Mouse (Mus musculus) adrenal gland, adult 8-10 months (tissue): ENCODE results near the gene Snx17. TPM values are rescaled to one million over a fixed set of nuclear protein-coding genes. Genes with fewer than 3 reads are reported as not detected.

Experiments used
- DNase-seq: peaks from one replicate; pipeline ENCODE4 v3.0.0; 2022
- total RNA-seq, 4 experiments: library from RNA; stranded (reverse); gene quantifications; 2 replicates each; pipeline ENCODE4 v1.2.4; 2022

Snx17 gene
- total RNA-seq: 100 to 1,000 TPM; 109 to 135 (median 126) TPM

DNA sequence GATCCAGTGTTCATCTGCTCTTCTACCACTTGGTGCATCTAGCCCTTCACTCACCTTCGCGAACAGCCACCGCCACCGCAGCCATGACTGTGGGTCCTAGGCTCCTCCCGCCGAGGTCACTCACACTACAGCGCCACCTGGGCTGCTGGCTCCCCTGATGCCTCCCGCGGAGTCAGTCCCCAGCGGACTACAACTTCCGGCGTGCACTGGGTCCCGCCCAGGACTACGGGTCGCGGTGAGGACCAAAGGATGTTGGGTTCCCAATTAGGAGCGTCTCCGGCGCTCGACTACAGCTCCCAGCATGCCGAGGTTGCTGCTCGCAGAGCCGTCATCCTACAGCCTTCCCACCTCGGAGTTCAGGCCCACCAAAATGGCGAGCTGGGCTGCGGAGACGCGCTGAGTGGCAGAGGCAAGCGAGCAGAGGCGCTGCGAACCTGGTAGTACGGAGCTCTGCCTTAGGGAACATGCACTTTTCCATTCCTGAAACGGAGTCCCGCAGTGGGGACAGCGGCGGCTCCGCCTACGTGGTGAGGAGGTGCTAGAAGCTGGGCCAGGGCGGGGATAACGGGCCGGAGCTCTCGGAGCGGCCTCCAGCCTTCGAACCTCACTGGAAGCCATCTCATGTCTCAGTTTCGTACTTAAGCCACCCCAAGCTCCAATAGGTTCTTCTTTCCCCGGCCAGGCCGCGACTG, at the start of gene Snx17, which contains the start of gene Eif2b4:
Gene Snx17, plus strand, starts transcription at position 289 of the 692 bp plus-strand sequence.
Gene Eif2b4, minus strand, starts transcription at position 492 of the 692 bp plus-strand sequence.
- DNase-seq: peak; percentile 99

DNA sequence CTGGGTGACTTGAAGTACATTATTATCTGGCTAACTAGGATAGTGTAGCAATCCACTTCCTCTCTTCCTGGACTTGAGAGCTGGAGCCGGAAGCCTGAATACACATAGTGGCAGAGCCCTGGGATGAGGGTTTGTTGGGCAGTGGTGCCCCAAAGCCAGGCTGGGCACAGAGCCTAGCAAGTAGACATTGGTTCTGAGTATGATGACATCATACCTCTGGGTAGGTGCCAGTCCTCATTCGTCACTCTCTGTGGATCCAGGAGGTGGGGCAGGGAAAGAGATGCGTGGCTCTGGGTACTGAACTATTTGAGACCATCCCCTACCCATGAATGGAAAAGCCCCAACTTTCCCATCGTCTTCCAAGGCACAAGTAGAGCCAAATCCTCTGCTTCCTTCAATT, 43.2 kb upstream of the Snx17 start:
- peak; percentile 20 for DNase-seq

DNA sequence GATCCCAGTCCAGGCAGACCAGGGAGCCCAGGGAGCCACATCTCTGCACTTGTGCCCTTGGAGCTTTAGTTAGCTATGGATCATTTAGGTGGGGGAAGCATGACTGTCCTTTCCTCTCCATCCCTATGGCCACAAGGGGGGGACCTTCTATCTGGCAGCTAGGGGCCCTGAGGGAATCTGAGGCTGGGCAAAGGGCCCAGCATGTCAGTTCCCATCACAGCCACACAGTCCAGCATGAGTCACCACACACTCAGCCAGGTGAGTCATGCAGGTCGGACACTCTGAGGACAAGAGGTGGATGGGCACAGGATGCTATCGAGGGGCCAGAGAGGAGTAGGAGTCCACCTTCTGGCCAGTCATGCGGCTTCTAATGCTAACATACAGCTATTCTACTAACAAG, 41.3 kb upstream of the Snx17 start:
- peak; percentile 15 for DNase-seq

DNA sequence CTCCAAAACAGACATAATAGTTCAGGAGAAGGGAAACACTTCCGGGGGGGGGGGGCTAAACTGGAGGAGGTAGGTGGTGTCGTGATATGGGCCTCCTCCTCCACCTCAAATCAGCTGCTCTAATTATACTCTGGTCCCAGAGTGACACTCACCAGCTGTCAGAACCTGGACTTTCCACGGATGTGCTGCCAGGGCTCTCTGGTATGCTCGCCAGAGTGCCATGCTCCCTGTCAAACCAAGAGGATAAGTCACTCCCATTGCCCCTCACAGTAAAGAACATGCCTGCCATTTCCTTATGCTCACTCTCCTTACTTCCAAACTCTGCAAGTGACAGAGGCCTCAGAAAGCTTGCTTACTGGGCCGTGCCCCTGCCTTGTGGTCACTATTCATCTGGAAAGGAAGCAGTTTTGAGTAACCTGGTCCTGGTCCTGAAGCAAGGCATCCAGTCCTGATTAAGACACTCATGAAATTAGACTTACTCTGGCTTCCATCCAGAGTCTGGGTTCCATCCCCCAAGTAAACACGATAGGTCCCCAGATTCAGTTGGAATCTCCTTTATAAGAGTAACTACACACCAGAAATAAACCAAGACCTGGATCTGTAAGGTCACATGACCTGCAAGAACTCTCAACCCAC, 39.4 kb upstream of the Snx17 start:
- no peak for DNase-seq

DNA sequence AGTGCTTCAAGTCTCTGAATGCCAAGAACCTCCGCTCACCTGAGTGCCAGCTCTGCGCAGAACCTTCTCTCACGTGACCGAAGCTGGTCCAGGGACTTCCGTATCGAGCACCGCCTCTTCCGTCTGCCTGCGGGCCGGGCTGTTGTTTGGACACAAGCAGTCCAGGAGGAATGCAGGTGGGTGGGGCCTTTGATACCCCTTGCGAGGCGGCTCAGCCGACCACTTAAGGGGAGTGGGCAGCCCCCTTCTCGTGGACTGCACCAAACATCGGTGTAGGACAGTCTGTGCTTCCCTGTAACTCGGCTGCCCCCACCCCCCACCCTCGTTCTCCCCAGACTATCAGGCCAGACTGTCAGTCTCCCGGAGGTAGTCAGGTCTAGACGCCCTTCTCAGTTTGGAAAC, 38.9 kb upstream of the Snx17 start, which contains the start of gene Mpv17:
Gene Mpv17, minus strand, starts transcription at position 100 of the 402 bp plus-strand sequence.
- peak; percentile 78 for DNase-seq

DNA sequence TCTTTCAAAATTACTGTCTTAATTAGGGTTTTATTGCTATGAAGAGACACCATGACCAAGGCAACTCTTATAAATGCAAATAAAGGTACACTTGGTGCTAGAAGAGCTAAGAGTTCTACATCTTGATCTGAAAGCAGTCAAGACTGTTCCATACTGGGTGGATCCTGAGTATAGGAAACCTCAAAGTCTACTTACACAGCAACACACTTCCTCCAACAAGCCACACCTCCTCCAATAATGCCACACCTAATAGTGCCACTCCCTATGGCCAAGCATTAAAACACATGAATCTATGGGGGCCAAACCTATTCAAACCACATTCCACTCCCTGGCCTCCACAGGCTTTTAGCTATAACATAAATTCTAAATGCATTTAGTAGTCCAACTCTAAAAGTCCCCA, 30.6 kb upstream of the Snx17 start:
- no peak for DNase-seq

DNA sequence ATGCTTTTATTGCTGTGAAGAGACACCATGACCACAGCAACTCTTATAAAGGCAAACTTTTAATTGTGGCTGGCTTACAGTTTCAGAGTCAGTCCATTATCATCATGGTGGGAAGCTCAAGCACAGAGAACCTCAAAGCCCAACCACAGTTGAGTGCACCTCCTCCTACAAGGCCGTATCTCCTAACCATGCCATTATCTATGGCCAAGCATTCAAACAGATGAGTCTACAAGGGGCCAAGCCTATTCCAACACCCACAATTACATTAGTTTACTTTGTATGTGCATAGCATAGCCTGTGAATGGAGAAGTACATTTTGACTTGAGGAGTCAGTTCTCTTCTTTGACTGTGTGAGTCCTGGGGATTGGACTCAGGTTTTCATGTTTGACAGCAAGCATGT, 28.1 kb upstream of the Snx17 start:
- DNase-seq: no peak

DNA sequence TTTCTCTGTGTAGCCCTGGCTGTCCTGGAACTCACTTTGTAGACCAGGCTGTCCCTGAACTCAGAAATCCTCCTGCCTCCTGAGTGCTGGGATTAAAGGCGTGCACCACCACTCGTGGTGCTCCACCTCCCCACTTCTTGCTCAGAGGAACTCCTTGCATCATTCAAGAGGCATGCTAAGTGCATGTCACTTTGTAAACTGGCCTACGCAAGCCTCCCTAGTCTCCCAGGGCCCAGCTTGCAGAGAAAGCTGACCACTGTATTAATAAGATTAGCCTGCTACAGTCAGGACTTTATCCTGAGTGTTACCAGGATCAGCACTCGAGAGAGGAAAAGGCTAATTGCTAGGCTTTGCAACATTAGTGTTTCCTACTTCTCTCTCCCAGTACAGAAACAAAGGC, 24.4 kb upstream of the Snx17 start:
- DNase-seq: no peak

DNA sequence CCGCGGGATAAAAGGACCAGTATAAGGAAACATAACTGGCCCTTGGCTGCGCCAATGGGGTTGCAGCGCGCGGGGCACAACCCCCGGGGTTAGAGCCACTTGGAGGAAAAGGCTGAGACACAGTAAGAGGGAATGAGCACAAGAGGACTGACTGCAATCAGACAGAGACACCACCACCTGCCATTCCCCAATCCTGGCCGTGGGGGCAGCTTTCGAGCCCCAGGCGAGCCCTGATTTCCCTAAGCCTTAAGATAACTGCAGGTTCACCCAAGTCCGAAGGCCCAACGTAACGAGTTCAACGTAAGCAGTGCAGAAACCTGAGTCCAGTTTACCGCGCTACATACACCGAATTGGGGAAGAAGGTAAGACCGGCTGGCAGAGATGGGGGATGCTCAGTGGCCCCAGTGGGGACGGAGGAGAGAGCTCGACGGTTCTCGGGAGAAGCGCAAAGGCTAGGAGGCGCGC, 13.7 kb upstream of the Snx17 start:
- no peak for DNase-seq

DNA sequence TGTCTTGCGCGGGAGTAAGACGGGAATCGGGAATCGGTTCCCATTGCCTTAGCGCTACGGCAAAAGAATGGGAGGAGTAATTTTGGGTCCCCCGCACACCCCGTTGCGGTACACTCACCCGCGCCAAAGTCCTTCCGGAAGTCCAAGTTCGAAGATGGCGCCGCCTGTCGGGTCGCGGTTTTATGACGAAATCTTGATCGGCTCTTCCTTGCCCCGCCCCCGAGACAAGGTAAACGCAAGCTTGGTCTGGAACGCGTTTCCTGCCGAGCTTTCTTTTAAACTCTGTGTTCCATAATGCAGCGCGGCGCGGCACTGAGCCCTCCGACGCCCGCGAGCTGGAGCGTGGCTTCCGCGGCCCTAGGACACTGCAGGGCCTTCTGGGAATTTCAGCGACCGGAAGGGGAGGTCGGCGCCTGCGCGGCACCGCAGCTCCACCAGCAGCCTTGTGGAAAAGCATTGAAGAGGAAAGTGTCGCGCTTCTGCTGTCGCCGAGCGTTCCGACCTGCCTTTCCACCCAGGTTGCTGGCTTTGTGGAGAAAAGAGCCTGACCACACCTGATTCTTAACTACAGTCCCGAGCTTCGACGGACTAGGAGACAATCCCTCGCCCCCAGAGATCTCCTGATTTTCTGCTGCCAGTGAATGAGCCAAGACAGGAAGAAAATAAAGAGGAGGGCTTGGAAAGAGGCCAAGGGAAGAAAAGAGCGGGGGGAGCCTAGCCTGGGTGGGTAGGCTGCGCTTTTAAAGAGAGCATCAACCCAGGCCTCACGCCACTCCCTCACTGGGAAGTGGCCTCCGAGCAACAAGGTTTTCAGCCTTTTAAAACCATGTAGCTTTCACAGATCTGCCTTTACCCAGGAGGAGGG, 13.0 kb upstream of the Snx17 start, which contains the start of the genes Gm29609 and Gtf3c2:
Gene Gm29609, minus strand, starts transcription at position 146 of the 865 bp plus-strand sequence.
Gene Gtf3c2, minus strand, starts transcription at position 379 of the 865 bp plus-strand sequence.
- DNase-seq: peak; percentile 92

DNA sequence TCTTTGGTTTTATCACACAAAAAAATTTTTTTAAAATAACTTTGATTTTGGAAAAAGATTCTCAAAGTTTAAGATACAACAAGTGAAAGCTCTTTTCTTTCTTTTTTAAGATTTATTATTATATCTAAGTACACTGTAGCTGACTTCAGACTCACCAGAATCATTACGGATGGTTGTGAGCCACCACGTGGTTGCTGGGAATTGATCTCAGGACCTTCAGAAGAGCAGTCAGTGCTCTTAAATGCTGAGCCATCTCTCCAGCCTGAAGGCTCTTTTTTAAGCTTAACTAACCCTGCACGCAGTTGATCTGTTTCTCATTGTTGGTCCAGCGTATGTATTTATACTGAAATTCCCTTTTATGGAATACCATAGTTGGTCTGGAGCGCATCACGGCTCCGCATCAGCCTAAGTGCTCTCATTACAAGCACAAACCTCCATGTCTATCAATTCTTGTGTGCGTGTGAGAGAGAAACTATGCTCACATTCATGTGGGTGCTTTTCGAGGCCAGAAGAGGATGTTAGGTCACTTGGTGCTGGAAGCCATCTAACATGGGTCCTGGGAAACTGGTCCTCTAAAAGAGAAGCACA, 11.8 kb upstream of the Snx17 start:
- no peak for DNase-seq

DNA sequence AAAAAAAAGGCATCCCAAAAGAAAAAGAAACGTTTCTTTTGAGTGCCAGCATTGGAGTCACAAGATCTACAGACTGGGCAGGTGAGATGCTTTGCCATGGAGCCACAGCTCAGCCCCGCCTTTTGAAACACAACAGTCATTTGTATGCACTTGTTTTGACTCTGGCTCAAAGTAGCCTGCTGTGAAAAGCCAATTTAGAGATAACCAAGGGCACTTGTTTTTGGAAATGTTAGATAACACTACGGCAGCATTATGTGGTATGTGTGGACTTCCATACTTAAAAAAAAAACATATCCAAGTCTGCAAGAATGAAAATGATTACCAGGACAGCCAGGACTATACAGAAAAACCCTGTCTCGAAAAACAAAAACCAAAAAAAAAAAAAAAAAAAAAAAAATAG, 9.3 kb upstream of the Snx17 start:
- DNase-seq: no peak

DNA sequence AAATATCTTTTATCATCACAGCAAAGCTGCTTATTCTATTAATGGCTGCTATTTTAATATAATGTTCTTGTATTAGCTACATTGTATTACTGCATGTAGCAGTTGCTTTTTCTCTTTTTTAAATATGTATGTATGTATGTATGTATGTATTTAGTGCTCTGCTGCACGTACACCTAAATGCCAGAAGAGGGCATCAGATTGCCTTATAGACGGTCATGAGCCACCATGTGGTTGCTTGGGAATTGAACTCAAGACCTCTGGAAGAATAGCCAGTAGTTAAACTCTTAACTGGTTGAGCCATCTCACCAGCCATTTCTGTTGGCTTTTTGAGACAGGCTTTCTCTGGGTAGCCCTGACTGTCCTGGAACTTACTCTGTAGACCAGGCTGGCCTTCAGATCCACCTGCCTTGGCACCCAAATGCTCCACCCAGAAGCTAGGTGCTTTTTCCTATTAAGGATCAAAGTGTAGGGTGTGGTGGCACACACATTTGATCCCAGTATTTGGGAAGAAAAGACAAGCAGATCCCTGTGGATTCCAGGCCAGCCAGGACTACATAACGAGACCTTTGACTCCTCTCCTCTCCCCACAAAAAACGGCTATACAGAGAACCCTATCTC, 4.7 kb upstream of the Snx17 start:
- no peak for DNase-seq

DNA sequence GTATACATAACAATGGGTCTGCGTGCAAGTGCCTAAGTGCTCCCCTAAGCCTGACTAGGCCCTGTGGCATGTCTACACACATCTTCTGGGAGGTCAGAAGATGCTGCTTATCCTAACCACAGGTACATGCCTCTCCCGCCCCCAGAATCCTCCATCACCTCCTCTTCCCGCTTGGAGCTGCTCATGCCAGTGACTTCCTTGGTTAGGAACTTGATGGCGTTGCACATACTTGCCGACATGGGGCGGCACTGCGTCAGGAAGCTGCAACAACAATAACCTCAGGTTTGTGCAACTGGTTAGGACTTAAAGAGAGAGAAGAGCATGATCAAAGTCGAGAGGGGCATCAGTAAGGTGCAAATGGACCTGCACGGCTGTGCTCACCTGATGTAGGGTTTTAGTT, 2.8 kb upstream of the Snx17 start:
- no peak for DNase-seq

DNA sequence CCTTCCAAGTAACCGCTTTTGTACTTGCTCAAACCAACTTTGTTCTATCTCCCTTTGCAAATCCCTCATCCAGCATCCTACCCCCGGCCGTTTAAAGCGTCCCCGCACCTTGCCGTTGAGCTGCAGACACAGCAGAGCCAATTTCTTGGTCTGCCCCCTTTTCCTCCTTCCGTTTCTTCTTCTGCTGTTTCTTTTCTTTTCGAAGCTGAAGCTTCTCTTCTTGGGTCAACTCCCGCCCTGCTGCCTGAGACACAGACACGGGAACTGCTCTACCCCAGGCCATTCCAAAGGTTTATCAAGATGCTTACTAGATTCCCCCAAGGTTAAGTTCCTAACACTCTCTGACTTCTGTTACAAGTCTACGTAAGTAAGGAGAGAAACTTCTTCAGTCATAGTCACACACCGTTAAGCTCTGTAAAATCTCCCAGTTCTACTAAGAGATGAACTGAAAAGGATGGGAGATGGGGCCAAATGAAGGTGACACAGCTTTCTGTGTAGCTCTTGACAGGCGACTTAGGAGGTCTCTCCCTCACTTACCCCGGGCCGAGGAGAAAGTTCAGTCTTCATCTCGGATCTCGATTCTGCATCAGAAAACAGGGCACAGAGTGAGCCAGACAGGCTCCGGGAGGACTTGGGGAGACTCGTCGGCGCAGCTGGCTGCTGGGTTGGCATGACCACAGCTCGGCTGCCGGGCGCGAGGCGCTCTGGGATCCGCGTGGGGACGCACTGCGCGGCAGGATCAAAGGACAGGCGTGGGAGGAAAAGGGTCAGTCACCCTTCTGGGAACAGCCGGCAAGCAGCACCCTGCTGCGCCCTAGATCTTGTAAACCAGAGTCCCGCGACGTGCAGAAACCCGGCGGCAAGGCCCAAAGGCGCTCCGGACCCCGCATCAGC, 735 bp upstream of the Snx17 start:
- DNase-seq: no peak

DNA sequence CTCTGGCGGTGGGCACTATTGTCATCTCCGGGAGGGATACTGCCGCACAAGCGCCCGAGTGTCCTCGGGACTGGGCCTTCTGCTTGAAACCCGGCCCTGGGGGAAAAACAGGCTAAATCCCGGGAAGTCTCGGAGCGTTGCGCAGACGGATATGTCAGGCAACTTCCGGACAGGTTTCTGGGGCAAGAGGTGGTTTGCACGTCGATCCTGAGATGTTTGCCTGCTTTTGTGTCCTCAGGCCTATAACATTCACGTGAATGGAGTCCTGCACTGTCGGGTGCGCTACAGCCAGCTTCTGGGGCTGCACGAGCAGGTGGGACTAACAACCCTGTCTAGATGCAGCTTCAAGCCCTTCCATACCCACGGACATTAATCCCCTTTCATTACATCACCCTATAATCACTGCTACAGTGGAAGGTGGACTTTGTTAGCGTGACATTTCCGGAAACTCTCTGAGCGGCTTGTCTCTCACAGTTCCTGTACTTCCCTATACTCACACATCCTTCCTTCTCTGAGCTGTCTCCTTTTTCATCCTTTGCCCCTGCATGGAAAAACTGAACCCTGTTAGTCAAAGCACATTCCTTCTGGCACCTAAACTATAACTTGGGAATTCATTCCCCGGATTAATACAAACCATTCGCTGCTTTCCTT, 729 bp downstream of the Snx17 start:
- DNase-seq: peak; percentile 41

DNA sequence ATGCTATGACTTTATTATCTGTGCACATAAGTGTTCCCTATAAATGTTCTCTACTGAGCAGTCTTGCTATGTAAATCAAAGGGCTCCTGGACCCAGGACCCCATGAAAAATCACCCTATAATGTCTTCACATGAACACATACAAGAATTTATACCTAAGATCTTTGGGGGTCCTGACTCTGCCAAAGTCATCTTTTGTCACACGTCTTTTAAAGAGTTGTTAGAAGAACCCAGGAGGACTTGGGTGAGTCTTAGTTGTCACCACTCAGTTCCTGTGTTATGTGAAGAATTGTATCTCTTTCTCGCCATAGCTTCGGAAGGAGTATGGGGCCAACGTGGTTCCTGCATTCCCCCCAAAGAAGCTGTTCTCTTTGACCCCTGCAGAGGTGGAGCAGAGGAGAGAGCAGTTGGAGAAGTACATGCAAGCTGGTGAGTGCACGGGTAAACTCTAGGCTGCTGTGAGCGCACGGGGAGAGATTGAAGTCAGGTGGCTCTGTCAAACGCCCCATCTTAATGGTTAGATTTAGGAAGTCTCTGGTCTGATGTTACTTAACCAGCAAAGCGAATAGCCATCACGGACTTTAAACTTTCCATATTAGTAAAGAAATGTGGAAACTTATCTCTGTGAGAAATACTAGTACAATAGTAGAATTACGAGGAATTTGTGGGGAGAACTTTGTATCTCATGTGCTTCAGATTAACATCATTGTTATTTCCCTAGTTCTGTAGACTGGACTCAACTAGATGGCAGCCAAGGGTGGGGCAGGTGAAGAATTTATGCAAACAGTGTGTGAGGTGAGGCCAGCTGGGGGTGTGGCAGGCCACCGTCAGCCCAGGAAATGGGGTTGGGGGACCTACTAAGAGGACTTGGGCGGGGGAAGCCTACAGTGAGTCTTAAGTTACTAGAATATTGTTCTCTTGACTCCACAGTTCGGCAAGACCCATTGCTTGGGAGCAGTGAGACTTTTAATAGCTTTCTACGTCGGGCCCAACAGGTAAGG, 1.8 kb downstream of the Snx17 start:
- no peak for DNase-seq

DNA sequence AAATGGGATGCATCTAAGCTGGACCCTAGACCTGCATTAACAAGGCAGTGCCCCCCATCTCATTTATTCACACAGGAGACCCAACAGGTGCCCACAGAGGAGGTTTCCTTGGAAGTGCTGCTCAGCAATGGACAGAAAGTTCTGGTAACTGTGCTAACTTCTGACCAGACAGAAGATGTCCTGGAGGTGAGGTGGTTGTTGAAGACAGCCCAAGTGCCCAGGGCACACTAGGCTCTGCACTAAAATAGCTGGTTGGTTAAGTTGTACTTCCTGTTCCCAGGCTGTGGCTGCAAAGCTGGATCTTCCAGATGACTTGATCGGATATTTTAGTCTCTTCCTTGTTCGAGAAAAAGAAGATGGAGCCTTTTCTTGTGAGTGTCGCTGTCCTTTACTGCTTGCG, 2.6 kb downstream of the Snx17 start:
- no peak for DNase-seq

DNA sequence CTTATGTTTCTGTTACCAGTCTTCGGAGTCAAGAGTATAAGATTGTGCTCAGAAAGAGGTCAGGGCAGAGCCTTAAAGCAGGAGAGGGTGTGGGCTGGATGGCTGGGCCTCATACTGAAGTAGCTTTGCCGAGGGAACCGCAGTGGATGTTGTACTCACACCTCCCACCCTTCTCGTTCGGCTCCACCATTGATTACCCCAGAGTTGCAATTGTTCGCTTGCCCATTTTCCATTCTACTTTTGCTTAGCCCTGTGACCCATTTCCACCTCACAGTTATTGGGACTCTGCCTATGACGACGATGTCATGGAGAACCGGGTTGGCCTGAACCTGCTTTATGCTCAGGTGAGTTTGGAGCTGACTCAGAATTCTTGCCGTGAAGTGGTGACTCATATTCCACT, 3.2 kb downstream of the Snx17 start:
- no peak for DNase-seq
